Mouse (Mus musculus) heart, embryonic 16.5 days (tissue): ENCODE results near the gene Gpr183. TPM values are rescaled to one million over a fixed set of nuclear protein-coding genes. Genes with fewer than 3 reads are reported as not detected.

Experiments
- ATAC-seq: fragments of 200-750 bp; cut with Nextera tagmentation; replicated peaks from 2 replicates; pipeline ENCODE4 v1.8.0; 2017; ENCODE audit warnings: moderate number of reproducible peaks; ENCODE audit not compliant: insufficient read depth, low FRiP score; ENCODE audit errors: extremely low read depth
- H3K27ac ChIP-seq: fragments of 300-500 bp; sonication (generic); 2 replicates; pipeline ENCODE4 v1.5.1; 2014; ENCODE audit warnings: mild to moderate bottlenecking, low read length, control low read depth, moderate library complexity
- H3K27me3 ChIP-seq: fragments of 300-500 bp; sonication (generic); 2 replicates; pipeline ENCODE4 v1.6.1; 2014; ENCODE audit warnings: low read length, mixed read lengths; ENCODE audit not compliant: control insufficient read depth, insufficient read depth
- H3K36me3 ChIP-seq: fragments of 300-500 bp; sonication (generic); 2 replicates; pipeline ENCODE4 v1.6.1; 2014; ENCODE audit not compliant: control insufficient read depth, insufficient read depth
- H3K4me1 ChIP-seq: fragments of 300-500 bp; sonication (generic); 2 replicates; pipeline ENCODE4 v1.6.1; 2014; ENCODE audit warnings: low read length, mixed read lengths; ENCODE audit not compliant: control insufficient read depth, insufficient read depth
- H3K4me2 ChIP-seq: fragments of 300-500 bp; sonication (generic); 2 replicates; pipeline ENCODE4 v1.6.1; 2014; ENCODE audit warnings: low read depth, mild to moderate bottlenecking, control low read depth, low read length
- H3K4me3 ChIP-seq: fragments of 300-500 bp; sonication (generic); 2 replicates; pipeline ENCODE4 v1.5.1; 2014; ENCODE audit warnings: mild to moderate bottlenecking, control low read depth, low read length
- H3K9ac ChIP-seq: fragments of 300-500 bp; sonication (generic); 2 replicates; pipeline ENCODE4 v1.6.1; 2014; ENCODE audit warnings: low read length, control low read depth
- H3K9me3 ChIP-seq: fragments of 300-500 bp; sonication (generic); replicated peaks from 2 replicates; pipeline ENCODE4 v1.6.1; 2016; ENCODE audit warnings: low read length; ENCODE audit not compliant: control insufficient read depth
- WGBS: fragments of 180-500 bp; shearing (Covaris S2); extraction: QIAGEN DNeasy Blood & Tissue Kit; methylation state at CpG from one replicate; pipeline ENCODE4 v1.1.7; 2014; 5-methylcytosine and 5-hydroxymethylcytosine counted together
- polyA plus RNA-seq: library from polyadenylated mRNA; unstranded; fragments of >200 nt; fragmentation: Nextera tagmentation; extraction: Ambion mirVana; gene quantifications from 2 replicates; pipeline ENCODE4 v1.2.1, GENCODE M21; 2015

Gpr183 gene
- polyA plus RNA-seq, 1 experiment from 2014 or later: 3.6 TPM

DNA sequence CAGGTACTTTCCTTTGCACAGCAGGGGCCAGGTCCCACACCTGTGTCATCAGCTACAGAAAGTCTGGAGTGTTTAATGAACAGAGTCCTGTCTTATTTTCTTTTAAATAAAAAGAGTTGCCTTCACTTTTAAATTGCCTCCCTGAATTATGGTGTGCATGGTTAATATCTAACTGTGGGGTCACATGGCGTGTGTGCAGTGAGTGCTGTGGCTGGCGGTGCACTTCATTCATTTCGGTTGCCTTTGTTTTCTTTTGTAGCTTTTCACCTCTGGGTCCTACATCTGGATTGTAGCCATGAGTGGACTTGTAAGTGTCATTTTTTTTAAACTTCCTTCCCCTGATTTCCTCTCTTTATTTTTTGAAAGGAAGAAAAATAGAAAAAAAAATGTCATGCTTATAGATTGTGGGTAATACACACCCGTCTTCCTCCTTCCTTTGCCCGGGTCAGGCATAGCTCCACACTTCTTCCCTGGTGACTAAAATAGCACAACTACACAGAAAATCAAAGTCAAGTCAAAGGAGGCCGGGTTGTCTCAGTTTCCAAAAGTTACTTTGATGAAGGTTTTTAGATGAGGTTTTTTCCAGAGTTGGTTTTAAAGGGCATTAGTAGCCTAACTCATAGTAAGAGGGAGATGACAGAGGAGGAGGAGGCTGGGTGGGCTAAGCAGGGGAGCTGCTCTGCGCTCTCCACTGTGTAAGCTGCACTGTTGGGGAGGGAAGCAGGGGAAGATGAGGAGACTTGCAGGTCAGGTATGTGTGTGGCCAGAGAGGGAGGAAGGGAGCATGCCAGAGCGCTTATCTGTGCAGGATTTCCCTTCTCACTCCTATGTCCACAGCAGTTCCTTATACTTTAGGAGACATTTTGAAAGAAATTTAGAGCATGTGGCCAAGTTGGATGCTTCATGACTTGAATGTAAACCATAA, 18.3 kb upstream of the Gpr183 start:
- Histone ChIP-seq H3K36me3 (no peaks in the 10 kb centered on the region), H3K4me2 (no peak overlapping the region), H3K9ac (no peak overlapping the region), H3K4me3 (no peak overlapping the region), H3K27me3 (no peaks in the 10 kb centered on the region), H3K27ac (peak overlapping the region; percentile 64), H3K9me3 (no peaks in the 10 kb centered on the region), H3K4me1 (peaks cover 6% of the 10 kb centered on the region)
- no peak; the same call in none of the 2 replicates for ATAC-seq
- 36% methylated on average over 8 of the region's 8 CpGs for WGBS

- no peaks in the 10 kb centered on the region for H3K27me3 ChIP-seq
- 73% methylated on average over 1 of the region's 1 CpGs for WGBS
- H3K9me3 ChIP-seq: no peaks in the 10 kb centered on the region
- no peaks in the 10 kb centered on the region for H3K36me3 ChIP-seq
- H3K9ac ChIP-seq: no peak overlapping the region
- no peak overlapping the region for H3K4me2 ChIP-seq
- H3K27ac ChIP-seq: no peak overlapping the region
- ATAC-seq: no peak
- H3K4me3 ChIP-seq: no peak overlapping the region
- H3K4me1 ChIP-seq: peaks cover 6% of the 10 kb centered on the region
Observed at GRCm38 (mm10) chr14:121981531-121981930, 16.5 kb upstream of the Gpr183 start.

GRCm38 (mm10) chr14:121973114-121973513, 8.1 kb upstream of the Gpr183 start:
- no peaks in the 10 kb centered on the region for H3K36me3 ChIP-seq
- H3K4me2 ChIP-seq: no peak overlapping the region
- H3K27me3 ChIP-seq: no peaks in the 10 kb centered on the region
- no peak overlapping the region for H3K4me3 ChIP-seq
- H3K4me1 ChIP-seq: no peaks in the 10 kb centered on the region
- WGBS: 86% methylated on average over 10 of the region's 10 CpGs
- H3K27ac ChIP-seq: no peak overlapping the region
- no peak overlapping the region for H3K9ac ChIP-seq
- no peaks in the 10 kb centered on the region for H3K9me3 ChIP-seq
- ATAC-seq: no peak

GRCm38 (mm10) chr14:121970402-121970801, 5.4 kb upstream of the Gpr183 start:
- no peak for ATAC-seq
- no peaks in the 10 kb centered on the region for H3K27me3 ChIP-seq
- H3K4me1 ChIP-seq: peaks cover 2% of the 10 kb centered on the region; the same call in 1 of the 2 replicates
- WGBS: 86% methylated on average over 1 of the region's 1 CpGs
- no peaks in the 10 kb centered on the region for H3K36me3 ChIP-seq
- no peaks in the 10 kb centered on the region for H3K9me3 ChIP-seq
- H3K9ac ChIP-seq: no peak overlapping the region
- H3K4me2 ChIP-seq: no peak overlapping the region
- H3K4me3 ChIP-seq: no peak overlapping the region
- H3K27ac ChIP-seq: no peak overlapping the region

DNA sequence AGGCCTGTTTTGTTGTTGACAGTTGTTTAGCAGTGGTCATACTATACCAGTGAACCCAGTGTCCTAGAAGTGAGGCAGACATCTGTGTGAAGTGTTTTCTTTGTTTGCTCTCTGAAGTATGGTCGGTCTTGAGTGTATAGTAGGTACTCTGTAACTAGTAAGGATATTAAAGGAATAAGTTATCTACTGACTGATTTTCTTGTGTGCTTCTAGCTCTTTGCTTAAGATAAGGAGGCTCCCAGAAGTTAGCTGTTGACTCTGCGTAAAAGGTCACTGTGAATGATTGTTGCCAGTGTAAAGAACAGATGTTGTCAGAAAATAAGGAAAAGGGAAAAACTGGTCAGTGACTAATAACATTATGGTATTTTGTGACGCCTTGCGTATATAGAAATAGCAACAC, 2.1 kb upstream of the Gpr183 start:
- no peaks in the 10 kb centered on the region for H3K27me3 ChIP-seq
- no peaks in the 10 kb centered on the region for H3K9me3 ChIP-seq
- H3K4me3 ChIP-seq: no peak overlapping the region
- peaks cover 19% of the 10 kb centered on the region for H3K4me1 ChIP-seq
- 77% methylated on average over 4 of the region's 4 CpGs for WGBS
- ATAC-seq: no peak
- no peak overlapping the region for H3K9ac ChIP-seq
- H3K27ac ChIP-seq: no peak overlapping the region
- H3K36me3 ChIP-seq: no peaks in the 10 kb centered on the region
- H3K4me2 ChIP-seq: no peak overlapping the region

- Histone ChIP-seq H3K4me2 (no peak overlapping the region), H3K4me3 (no peak overlapping the region), H3K9me3 (no peaks in the 10 kb centered on the region), H3K27ac (no peak overlapping the region), H3K9ac (no peak overlapping the region), H3K36me3 (no peaks in the 10 kb centered on the region), H3K27me3 (no peaks in the 10 kb centered on the region), H3K4me1 (peaks cover 35% of the 10 kb centered on the region)
- no peak for ATAC-seq
- 81% methylated on average over 4 of the region's 4 CpGs for WGBS
Observed at GRCm38 (mm10) chr14:121965461-121965860, 466 bp upstream of the Gpr183 start.

DNA sequence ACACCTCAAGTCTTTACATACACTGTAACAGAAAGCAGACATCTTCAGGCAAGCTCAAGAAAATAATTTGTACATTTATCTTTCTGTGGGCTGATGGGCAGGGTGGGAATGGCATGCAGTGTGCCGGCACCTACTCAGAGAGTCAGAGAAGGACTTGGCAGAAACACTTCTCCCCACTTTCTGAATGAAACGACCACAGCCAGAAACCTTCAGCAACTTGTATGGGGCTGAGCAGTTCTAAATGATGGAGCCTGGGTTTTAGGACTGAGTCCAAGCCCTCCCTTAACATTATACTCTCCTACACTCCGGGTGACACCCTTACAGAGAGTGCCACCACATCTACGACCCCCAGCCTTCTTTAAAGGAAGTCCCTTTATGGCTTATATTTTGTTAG, 1.1 kb downstream of the Gpr183 start:
- WGBS: 19% methylated on average over 4 of the region's 4 CpGs

DNA sequence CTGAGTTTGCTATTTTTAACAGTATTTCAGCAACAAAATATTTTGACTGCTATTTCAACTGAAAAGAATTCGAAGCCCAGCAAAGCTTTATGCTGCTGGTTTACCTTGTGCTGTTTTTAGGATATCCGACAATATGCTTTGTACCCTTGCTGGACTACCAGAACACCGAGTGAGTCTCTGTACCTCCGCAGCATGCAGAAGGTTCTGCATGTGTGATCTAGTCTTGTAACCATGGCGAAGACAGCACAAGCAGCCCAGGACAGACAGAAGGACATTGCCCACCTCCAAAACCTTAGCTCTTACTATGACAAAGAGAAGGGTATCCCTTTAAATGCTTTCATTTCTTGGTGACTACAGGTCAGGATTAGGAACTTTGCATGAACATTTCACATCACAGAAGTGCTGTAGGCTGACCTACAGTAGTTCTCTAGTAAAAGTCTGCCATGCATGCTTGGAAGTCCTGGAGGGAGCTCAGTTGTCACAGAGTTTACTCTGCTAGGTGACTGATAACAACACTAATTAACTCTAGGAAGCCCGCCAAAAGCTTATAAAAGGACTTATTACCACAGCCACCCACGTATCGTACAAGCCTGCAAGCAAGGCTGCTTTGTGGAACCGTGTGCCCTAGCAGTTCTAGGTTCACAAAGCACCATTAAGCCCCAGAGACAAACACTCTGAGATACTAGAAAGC, 1.6 kb downstream of the Gpr183 start:
- Histone ChIP-seq H3K4me3 (peak overlapping the region; percentile 29), H3K36me3 (no peaks in the 10 kb centered on the region)
- peak; percentile 39; the same call in 1 of the 2 replicates for ATAC-seq

More for the DNA sequence above, 1.1 kb downstream of the Gpr183 start:
- H3K27me3 ChIP-seq: no peaks in the 10 kb centered on the region
- no peaks in the 10 kb centered on the region for H3K36me3 ChIP-seq
- no peaks in the 10 kb centered on the region for H3K9me3 ChIP-seq
- H3K4me2 ChIP-seq: peak overlapping the region; percentile 41
- peak overlapping the region; percentile 30 for H3K9ac ChIP-seq
- H3K27ac ChIP-seq: peak overlapping the region; percentile 75
- no peak for ATAC-seq
- peak overlapping the region; percentile 29 for H3K4me3 ChIP-seq
- H3K4me1 ChIP-seq: peaks cover 35% of the 10 kb centered on the region

More for the DNA sequence above, 1.6 kb downstream of the Gpr183 start:
- Histone ChIP-seq H3K4me1 (peaks cover 38% of the 10 kb centered on the region), H3K9me3 (no peaks in the 10 kb centered on the region), H3K9ac (peak overlapping the region; percentile 30), H3K27me3 (no peaks in the 10 kb centered on the region), H3K4me2 (peak overlapping the region; percentile 41), H3K27ac (peak overlapping the region; percentile 75)
- 46% methylated on average over 9 of the region's 9 CpGs for WGBS
